Mouse (Mus musculus) small intestine, adult 2 months (tissue): ENCODE measurements at regions not wholly inside any gene's neighbourhood (a gene's known extent, or its start where the extent isn't known, plus 50 kb on each side); places are given as distances from the start of the nearest gene placed in this dataset.

Source experiments
- CTCF ChIP-seq: fragments of 200-500 bp; IDR thresholded peaks from 2 replicates; pipeline ENCODE4 v1.5.1; 2012; ENCODE audit warnings: low read depth, mild to moderate bottlenecking, control low read depth, inconsistent platforms, low read length, moderate library complexity, mixed read lengths; ENCODE audit not compliant: insufficient replicate concordance, insufficient read length; ENCODE audit errors: extremely low read depth
- POLR2A ChIP-seq: fragments of 200-500 bp; IDR thresholded peaks from 2 replicates; pipeline ENCODE4 v1.6.1; 2012; ENCODE audit warnings: low read depth, mild to moderate bottlenecking, control low read depth, inconsistent platforms, low read length, moderate library complexity

DNA sequence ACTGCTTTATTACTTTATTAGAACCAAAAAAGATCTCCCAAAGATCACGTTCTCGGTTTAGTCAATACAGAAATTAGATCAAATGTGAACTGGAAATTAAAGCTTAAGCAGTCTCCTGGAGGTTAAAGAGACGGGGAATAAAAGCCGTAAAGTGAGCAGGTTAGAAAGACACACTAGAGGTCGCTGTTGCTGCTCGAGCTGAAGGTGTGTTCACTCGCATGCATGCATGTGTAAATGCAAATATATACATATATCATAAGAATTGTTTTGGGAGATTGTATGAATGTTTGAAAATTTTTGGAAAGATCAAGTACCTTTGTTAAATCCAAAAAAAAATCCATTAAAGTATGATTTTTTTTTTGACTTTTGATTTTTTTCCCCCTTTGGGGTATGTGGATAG, 101.3 kb downstream of the Etaa1 start:
- TF ChIP-seq CTCF (no peak), POLR2A (no peak)
